Mouse (Mus musculus) neural tube, embryonic 11.5 days (tissue): ENCODE results near the gene A630076J17Rik. TPM values are rescaled to one million over a fixed set of nuclear protein-coding genes. Genes with fewer than 3 reads are reported as not detected.

ENCODE experiments used
- ATAC-seq: fragments of 200-750 bp; cut with Nextera tagmentation; 2 replicates; pipeline ENCODE4 v1.8.0; 2017; ENCODE audit warnings: moderate number of reproducible peaks, mild to moderate bottlenecking, moderate TSS enrichment, moderate library complexity; ENCODE audit not compliant: insufficient read depth, low FRiP score, low TSS enrichment
- DNase-seq: peaks from one replicate; pipeline ENCODE4 v3.0.0-alpha.2; 2015; ENCODE audit warnings: low spot score
- H3K27ac ChIP-seq: fragments of 300-500 bp; sonication (generic); 2 replicates; pipeline ENCODE4 v1.5.1; 2014; ENCODE audit warnings: low read depth, mild to moderate bottlenecking, low read length
- H3K27me3 ChIP-seq: fragments of 300-500 bp; sonication (generic); 2 replicates; pipeline ENCODE4 v1.6.1; 2014; ENCODE audit warnings: mild to moderate bottlenecking, low read length, mixed read lengths; ENCODE audit not compliant: control insufficient read depth, insufficient read depth
- H3K36me3 ChIP-seq: fragments of 300-500 bp; sonication (generic); 2 replicates; pipeline ENCODE4 v1.6.1; 2014; ENCODE audit warnings: mild to moderate bottlenecking, low read length, moderate library complexity, mixed read lengths; ENCODE audit not compliant: control insufficient read depth, insufficient read depth
- H3K4me1 ChIP-seq: fragments of 300-500 bp; sonication (generic); 2 replicates; pipeline ENCODE4 v1.6.1; 2014; ENCODE audit warnings: low read length, mixed read lengths; ENCODE audit not compliant: control insufficient read depth, insufficient read depth
- H3K4me2 ChIP-seq: fragments of 300-500 bp; sonication (generic); 2 replicates; pipeline ENCODE4 v1.6.1; 2014; ENCODE audit warnings: low read depth, mild to moderate bottlenecking, moderate library complexity
- H3K4me3 ChIP-seq: fragments of 300-500 bp; sonication (generic); 2 replicates; pipeline ENCODE4 v1.5.1; 2014; ENCODE audit warnings: low read depth, low read length
- H3K9ac ChIP-seq: fragments of 300-500 bp; sonication (generic); 2 replicates; pipeline ENCODE4 v1.6.1; 2014; ENCODE audit warnings: mild to moderate bottlenecking, low read length
- H3K9me3 ChIP-seq: fragments of 300-500 bp; sonication (generic); 2 replicates; pipeline ENCODE4 v1.6.1; 2016; ENCODE audit warnings: low read length; ENCODE audit not compliant: control insufficient read depth
- WGBS: fragments of 180-500 bp; shearing (Covaris S2); extraction: QIAGEN DNeasy Blood & Tissue Kit; methylation state at CpG from one replicate; pipeline ENCODE4 v1.1.7; 2014; 5-methylcytosine and 5-hydroxymethylcytosine counted together
- polyA plus RNA-seq: library from polyadenylated mRNA; unstranded; fragments of >200 nt; fragmentation: Nextera tagmentation; extraction: Ambion mirVana; gene quantifications from 2 replicates; pipeline ENCODE4 v1.2.1, GENCODE M21; 2014

A630076J17Rik gene
- not detected in 2 replicates for polyA plus RNA-seq

- no peaks in the 10 kb centered on the region; the same call in 1 of the 2 replicates for H3K4me1 ChIP-seq
- no peak within 1 kb of the TSS for H3K4me3 ChIP-seq
- no peaks in the 10 kb centered on the region for H3K27me3 ChIP-seq
- 58% methylated on average over 1 of the region's 1 CpGs for WGBS
- no peak for DNase-seq
- no peak within 1 kb of the TSS for H3K9ac ChIP-seq
- H3K9me3 ChIP-seq: no peaks in the 10 kb centered on the region
- no peak within 1 kb of the TSS for H3K27ac ChIP-seq
- H3K36me3 ChIP-seq: no peaks in the 10 kb centered on the region
- no peak for ATAC-seq
- no peak within 1 kb of the TSS for H3K4me2 ChIP-seq
Observed at GRCm38 (mm10) chr3:107230527-107230926, at the start of gene A630076J17Rik. Gene A630076J17Rik, plus strand, starts transcription at chr3:107230614.

DNA sequence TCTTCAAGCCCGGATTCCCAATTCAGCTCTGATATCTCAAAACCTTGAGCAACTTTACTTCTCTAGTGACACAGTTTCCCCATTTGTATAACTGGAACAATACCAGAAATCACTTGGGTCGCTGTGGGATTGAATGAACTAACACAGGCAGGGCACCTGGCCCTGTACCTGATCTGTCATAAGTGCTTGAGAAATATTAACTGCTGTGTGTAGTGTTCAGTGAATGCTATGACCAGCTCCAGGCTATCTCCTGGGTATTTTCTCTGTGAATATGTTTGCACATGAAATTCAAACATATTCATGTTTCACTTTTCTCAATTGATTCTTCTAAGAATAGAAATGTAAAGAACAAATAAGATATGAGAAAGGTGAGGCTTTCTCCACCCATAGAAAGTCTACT, 49.6 kb upstream of the A630076J17Rik start:
- 74% methylated on average over 2 of the region's 2 CpGs for WGBS
- no peak overlapping the region for H3K4me2 ChIP-seq
- no peaks in the 10 kb centered on the region; the same call in 1 of the 2 replicates for H3K4me1 ChIP-seq
- H3K27me3 ChIP-seq: no peaks in the 10 kb centered on the region
- H3K9me3 ChIP-seq: no peaks in the 10 kb centered on the region
- DNase-seq (no peak), ATAC-seq (no peak)
- H3K36me3 ChIP-seq: no peaks in the 10 kb centered on the region
- no peak overlapping the region for H3K27ac ChIP-seq
- no peak overlapping the region for H3K9ac ChIP-seq
- H3K4me3 ChIP-seq: no peak overlapping the region

DNA sequence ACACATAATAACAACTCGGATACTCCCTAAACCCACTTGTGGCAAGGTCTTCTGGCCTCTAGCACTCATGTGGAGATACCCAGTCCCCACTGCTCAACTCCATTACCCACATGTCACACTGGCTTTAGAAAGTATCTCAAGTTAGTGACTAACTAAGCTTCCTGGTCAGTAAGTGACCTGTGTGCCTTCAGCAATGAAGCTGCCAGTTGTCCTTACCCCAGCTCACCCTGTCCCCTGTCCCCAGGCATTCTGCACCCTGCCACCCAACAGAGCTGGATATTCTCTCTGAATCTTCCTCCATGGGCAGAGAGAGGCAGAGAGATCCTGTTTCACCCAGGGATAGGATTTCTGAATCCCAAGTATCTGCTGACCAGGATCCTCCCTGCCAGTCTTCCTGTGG, 47.7 kb upstream of the A630076J17Rik start, which contains the start of gene Kcna10:
TSS of gene Kcna10 (plus strand) at position 301 of the 400 bp plus-strand sequence.
- DNase-seq: no peak
- no peaks in the 10 kb centered on the region for H3K36me3 ChIP-seq
- no peak within 1 kb of the TSS for H3K27ac ChIP-seq
- WGBS: 83% methylated on average over 1 of the region's 1 CpGs
- H3K4me1 ChIP-seq: no peaks in the 10 kb centered on the region
- H3K9ac ChIP-seq: no peak within 1 kb of the TSS
- no peaks in the 10 kb centered on the region for H3K9me3 ChIP-seq
- no peak within 1 kb of the TSS for H3K4me3 ChIP-seq
- no peak within 1 kb of the TSS for H3K4me2 ChIP-seq
- ATAC-seq: no peak
- H3K27me3 ChIP-seq: no peaks in the 10 kb centered on the region

- H3K9ac ChIP-seq: no peak overlapping the region
- H3K27ac ChIP-seq: no peak overlapping the region
- 91% methylated on average over 3 of the region's 3 CpGs for WGBS
- no peaks in the 10 kb centered on the region for H3K9me3 ChIP-seq
- H3K4me3 ChIP-seq: no peak overlapping the region
- H3K4me1 ChIP-seq: no peaks in the 10 kb centered on the region
- no peaks in the 10 kb centered on the region for H3K36me3 ChIP-seq
- DNase-seq (no peak), ATAC-seq (no peak)
- no peak overlapping the region for H3K4me2 ChIP-seq
- H3K27me3 ChIP-seq: no peaks in the 10 kb centered on the region
Observed at GRCm38 (mm10) chr3:107183178-107183577, 47.2 kb upstream of the A630076J17Rik start.

DNA sequence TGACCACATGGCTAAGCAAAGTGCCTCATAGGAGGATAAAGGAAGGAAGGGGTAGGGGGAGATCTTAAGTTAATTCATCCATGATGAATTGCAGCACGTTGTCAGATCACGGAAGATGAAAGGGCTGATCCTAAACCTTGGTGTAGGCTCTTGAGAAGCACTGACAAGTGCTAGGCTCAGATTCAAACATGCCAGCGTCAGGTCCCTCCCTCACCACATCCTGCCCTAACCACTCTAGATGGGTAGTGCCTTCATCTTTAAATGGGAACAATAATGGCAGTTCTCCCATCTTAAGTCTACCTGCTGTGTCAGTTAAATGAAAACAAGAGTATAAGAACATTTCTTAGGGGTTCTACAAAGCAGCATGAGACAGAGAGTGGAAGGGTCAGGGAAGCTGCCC, 44.8 kb upstream of the A630076J17Rik start:
- Histone ChIP-seq H3K9me3 (no peaks in the 10 kb centered on the region), H3K9ac (no peak overlapping the region), H3K4me1 (no peaks in the 10 kb centered on the region), H3K4me3 (no peak overlapping the region), H3K27ac (no peak overlapping the region), H3K36me3 (no peaks in the 10 kb centered on the region), H3K27me3 (no peaks in the 10 kb centered on the region), H3K4me2 (no peak overlapping the region)
- WGBS: 77% methylated on average over 3 of the region's 3 CpGs
- no peak for DNase-seq
- ATAC-seq: no peak

DNA sequence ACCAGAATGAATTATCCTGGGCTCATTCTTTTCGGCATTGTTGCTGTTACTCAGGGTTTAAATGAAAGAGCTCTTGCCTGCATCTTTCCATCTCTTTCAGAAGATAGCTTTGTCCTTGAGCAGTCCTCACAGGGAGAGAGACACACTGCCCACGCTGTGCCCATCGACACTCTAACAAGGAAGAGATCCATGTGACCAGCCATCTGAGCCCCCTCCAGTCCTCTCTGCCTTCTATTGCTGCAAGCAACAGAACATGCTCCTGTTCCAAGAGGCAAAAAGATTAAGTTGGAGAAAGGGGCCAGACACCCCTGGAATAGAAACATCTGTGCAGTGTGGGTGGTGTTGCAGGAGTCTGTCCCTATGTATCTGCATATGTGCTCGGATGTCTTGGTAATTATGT, 43.4 kb upstream of the A630076J17Rik start:
- ATAC-seq (no peak), DNase-seq (no peak)
- WGBS: 88% methylated on average over 4 of the region's 4 CpGs
- no peaks in the 10 kb centered on the region for H3K9me3 ChIP-seq
- no peak overlapping the region for H3K4me3 ChIP-seq
- H3K4me1 ChIP-seq: no peaks in the 10 kb centered on the region
- H3K36me3 ChIP-seq: no peaks in the 10 kb centered on the region
- no peak overlapping the region for H3K27ac ChIP-seq
- no peaks in the 10 kb centered on the region for H3K27me3 ChIP-seq
- no peak overlapping the region for H3K9ac ChIP-seq
- H3K4me2 ChIP-seq: no peak overlapping the region

DNA sequence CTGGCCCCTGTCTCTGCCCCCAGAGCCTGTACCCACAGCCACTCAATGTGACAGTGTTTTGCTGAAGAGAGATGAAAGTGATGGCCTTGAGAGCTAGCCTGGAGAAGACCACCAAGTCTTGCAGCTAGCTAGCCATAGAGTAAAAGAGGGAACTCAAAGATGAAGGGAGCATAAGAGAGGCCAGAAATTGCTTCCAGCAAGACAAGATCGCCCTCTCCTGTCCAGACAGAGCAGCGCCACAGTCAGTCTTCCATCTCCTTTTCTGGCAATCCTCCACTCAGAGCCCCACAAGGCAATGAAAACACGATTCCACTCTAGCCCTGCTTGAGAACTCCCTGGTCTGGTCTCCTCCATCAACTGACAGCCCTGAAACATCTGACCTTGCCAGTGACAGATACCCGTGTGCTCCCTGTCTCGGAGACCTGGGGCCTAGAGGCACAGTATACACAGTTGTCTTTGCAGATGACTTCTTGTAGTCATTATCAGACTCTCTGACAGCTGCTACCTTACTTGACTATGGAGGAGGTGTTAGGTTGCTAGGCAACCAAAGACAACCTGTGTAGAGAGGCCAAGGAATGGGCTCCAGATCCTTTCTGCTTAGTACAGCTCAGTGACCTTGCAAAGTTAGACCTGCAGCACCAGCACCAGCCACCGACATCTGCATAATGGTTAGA, 42.1 kb upstream of the A630076J17Rik start:
- WGBS: 44% methylated on average over 6 of the region's 6 CpGs
- ATAC-seq: peak; percentile 84
- no peaks in the 10 kb centered on the region for H3K27me3 ChIP-seq
- no peak overlapping the region for H3K9ac ChIP-seq
- DNase-seq: peak; percentile 53
- H3K4me3 ChIP-seq: no peak overlapping the region
- no peaks in the 10 kb centered on the region for H3K9me3 ChIP-seq
- H3K27ac ChIP-seq: no peak overlapping the region
- no peak overlapping the region for H3K4me2 ChIP-seq
- H3K4me1 ChIP-seq: no peaks in the 10 kb centered on the region
- no peaks in the 10 kb centered on the region for H3K36me3 ChIP-seq

DNA sequence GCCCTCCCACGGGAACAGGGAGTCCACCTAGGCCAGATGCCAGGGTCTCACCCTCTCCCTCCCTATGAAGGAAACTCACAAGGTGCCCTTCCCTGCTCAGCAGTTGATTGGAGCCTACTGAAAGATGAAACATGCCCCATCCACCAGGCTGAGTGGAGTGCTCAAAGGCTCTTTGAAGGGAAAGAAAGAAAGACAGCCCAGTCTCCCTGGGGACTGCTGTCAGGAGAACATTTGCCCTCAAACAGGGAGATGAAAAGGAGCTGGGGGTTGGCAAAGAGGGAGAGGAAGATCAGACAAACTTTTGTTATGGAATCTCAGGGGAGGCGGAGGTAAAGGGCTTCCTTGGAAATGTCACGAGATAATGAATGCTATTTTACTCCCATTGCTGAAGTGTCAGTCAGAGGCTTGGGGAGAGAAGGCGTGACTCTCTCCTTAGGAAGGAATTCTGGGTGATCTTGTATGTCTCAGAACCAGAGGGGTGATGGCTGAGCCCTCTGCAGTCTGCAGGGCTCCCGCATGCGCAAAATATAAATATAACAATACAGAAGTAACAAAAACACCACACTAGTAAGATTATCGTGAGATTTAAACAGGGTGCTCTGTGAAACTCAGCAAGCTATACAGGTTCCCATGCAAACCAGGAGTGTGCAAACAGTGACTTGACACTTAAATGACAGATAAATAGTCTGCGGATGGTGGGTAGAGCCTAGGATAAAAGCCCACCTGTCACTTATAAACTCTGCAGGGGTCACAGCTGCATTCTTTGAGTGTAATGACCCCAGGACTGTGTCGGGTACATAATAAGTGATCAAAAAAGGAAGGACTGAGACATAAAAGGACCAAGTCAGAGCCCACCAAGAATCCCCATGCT, 28.9 kb upstream of the A630076J17Rik start:
- Histone ChIP-seq H3K36me3 (no peaks in the 10 kb centered on the region), H3K27me3 (no peaks in the 10 kb centered on the region), H3K4me3 (no peak overlapping the region), H3K4me1 (no peaks in the 10 kb centered on the region), H3K4me2 (no peak overlapping the region), H3K9me3 (no peaks in the 10 kb centered on the region), H3K27ac (no peak overlapping the region), H3K9ac (no peak overlapping the region)
- 35% methylated on average over 9 of the region's 9 CpGs for WGBS
- ATAC-seq: no peak
- no peak for DNase-seq
